Mouse (Mus musculus) MEL (cell line): ENCODE measurements around the gene Adcy4. TPM values are rescaled to one million over a fixed set of nuclear protein-coding genes. Genes with fewer than 3 reads are reported as not detected.

ENCODE experiments used
- DNase-seq: peaks from one replicate; pipeline ENCODE4 v3.0.0; 2011; ENCODE audit warnings: low read depth, low spot score
- H3K27ac ChIP-seq: 2 replicates; pipeline ENCODE4 v1.5.1; 2012; ENCODE audit warnings: low read depth, mild to moderate bottlenecking, control low read depth, low read length, moderate library complexity; ENCODE audit not compliant: control insufficient read depth
- H3K27me3 ChIP-seq, 2 experiments: fragments of 150-350 bp in 1 of 2; sonication (generic) in 1 of 2; 2 replicates each; pipeline ENCODE4 v1.6.1; 2012; ENCODE audit warnings: low read length in 2 of 2, mild to moderate bottlenecking in 2 of 2, improper control_type of control experiment in 1 of 2, moderate library complexity in 1 of 2; ENCODE audit not compliant: insufficient read depth in 2 of 2, control insufficient read depth in 1 of 2
- H3K36me3 ChIP-seq, 2 experiments: 2 replicates each; pipeline ENCODE4 v1.6.1; 2012 to 2014; ENCODE audit warnings: low read length in 2 of 2, improper control_type of control experiment in 1 of 2, inconsistent platforms in 1 of 2, mild to moderate bottlenecking in 1 of 2; ENCODE audit not compliant: insufficient read depth in 2 of 2, control insufficient read depth in 1 of 2
- H3K4me1 ChIP-seq, 2 experiments: fragments of 150-350 bp in 1 of 2; sonication (generic) in 1 of 2; 2 replicates each; pipeline ENCODE4 v1.6.1; 2012; ENCODE audit warnings: low read length in 2 of 2, improper control_type of control experiment in 1 of 2, mild to moderate bottlenecking in 1 of 2; ENCODE audit not compliant: insufficient read depth in 2 of 2, control insufficient read depth in 1 of 2
- H3K4me3 ChIP-seq, 2 experiments: fragments of 150-350 bp in 1 of 2; sonication (generic) in 1 of 2; 2 replicates each; pipeline ENCODE4 v1.5.1; 2012; ENCODE audit warnings: low read depth in 2 of 2, low read length in 2 of 2, mild to moderate bottlenecking in 2 of 2, moderate library complexity in 2 of 2, control low read depth in 1 of 2, improper control_type of control experiment in 1 of 2; ENCODE audit not compliant: control insufficient read depth in 1 of 2, insufficient read depth in 1 of 2
- H3K79me2 ChIP-seq: 2 replicates; pipeline ENCODE4 v1.6.1; 2012; ENCODE audit warnings: mild to moderate bottlenecking, low read length, moderate library complexity; ENCODE audit not compliant: control insufficient read depth, poor library complexity, insufficient read depth
- H3K9ac ChIP-seq: 2 replicates; pipeline ENCODE4 v1.6.1; 2012; ENCODE audit warnings: low read depth, mild to moderate bottlenecking, control low read depth, low read length, moderate library complexity; ENCODE audit not compliant: control insufficient read depth, poor library complexity, severe bottlenecking
- H3K9me3 ChIP-seq: fragments of 150-350 bp; sonication (generic); replicated peaks from 2 replicates; pipeline ENCODE4 v1.6.1; 2012; ENCODE audit warnings: mild to moderate bottlenecking, low read length, improper control_type of control experiment, moderate library complexity; ENCODE audit not compliant: insufficient read depth
- BHLHE40 ChIP-seq: IDR thresholded peaks from 2 replicates; pipeline ENCODE4 v1.6.1; 2012; ENCODE audit warnings: low read depth, mild to moderate bottlenecking, inconsistent platforms, low read length, improper control_type of control experiment, borderline replicate concordance
- CTCF ChIP-seq, 3 experiments: IDR thresholded peaks in 2 of 3; conservative IDR thresholded peaks in 1 of 3; 2 replicates each; pipeline ENCODE4 v1.5.1; 2011 to 2012; ENCODE audit warnings: low read length in 3 of 3, low read depth in 2 of 3, mild to moderate bottlenecking in 2 of 3, improper control_type of control experiment in 1 of 3, inconsistent platforms in 1 of 3, mixed read lengths in 1 of 3, moderate library complexity in 1 of 3; ENCODE audit not compliant: control insufficient read depth in 1 of 3, insufficient read depth in 1 of 3, poor library complexity in 1 of 3, severe bottlenecking in 1 of 3
- E2F4 ChIP-seq: IDR thresholded peaks from 2 replicates; pipeline ENCODE4 v1.6.1; 2011; ENCODE audit warnings: low read depth, low read length, improper control_type of control experiment, borderline replicate concordance
- EP300 ChIP-seq, 2 experiments: IDR thresholded peaks; 2 replicates each; pipeline ENCODE4 v1.6.1; 2011; ENCODE audit warnings: improper control_type of control experiment in 2 of 2, low read length in 2 of 2, low read depth in 1 of 2, mild to moderate bottlenecking in 1 of 2
- GATA1 ChIP-seq: IDR thresholded peaks from 2 replicates; pipeline ENCODE4 v1.6.1; 2011; ENCODE audit warnings: low read depth, low read length, improper control_type of control experiment
- JUND ChIP-seq: IDR thresholded peaks from 2 replicates; pipeline ENCODE4 v1.6.1; 2011; ENCODE audit warnings: low read depth, mild to moderate bottlenecking, improper control_type of control experiment, low read length
- KAT2A ChIP-seq: conservative IDR thresholded peaks from 2 replicates; pipeline ENCODE4 v1.6.1; 2012; ENCODE audit warnings: low read depth, low read length, improper control_type of control experiment, inconsistent platforms
- MAFK ChIP-seq: IDR thresholded peaks from 2 replicates; pipeline ENCODE4 v1.6.1; 2011; ENCODE audit warnings: low read depth, mild to moderate bottlenecking, low read length, improper control_type of control experiment, borderline replicate concordance
- MAX ChIP-seq: IDR thresholded peaks from 2 replicates; pipeline ENCODE4 v1.6.1; 2011; ENCODE audit warnings: low read length, improper control_type of control experiment
- MAZ ChIP-seq: IDR thresholded peaks from 2 replicates; pipeline ENCODE4 v1.6.1; 2012; ENCODE audit warnings: low read depth, mild to moderate bottlenecking, inconsistent platforms, low read length, improper control_type of control experiment
- NRF1 ChIP-seq: IDR thresholded peaks from 2 replicates; pipeline ENCODE4 v1.6.1; 2014; ENCODE audit warnings: low read depth, mild to moderate bottlenecking, inconsistent platforms, low read length, improper control_type of control experiment, moderate library complexity; ENCODE audit not compliant: poor library complexity, insufficient read depth, severe bottlenecking
- POLR2AphosphoS2 ChIP-seq: IDR thresholded peaks from 2 replicates; pipeline ENCODE4 v1.6.1; 2011; ENCODE audit warnings: low read length, improper control_type of control experiment
- SMC3 ChIP-seq: IDR thresholded peaks from 2 replicates; pipeline ENCODE4 v1.6.1; 2011; ENCODE audit warnings: low read depth, low read length, improper control_type of control experiment
- TAL1 ChIP-seq: IDR thresholded peaks from 2 replicates; pipeline ENCODE4 v1.6.1; 2012; ENCODE audit warnings: mild to moderate bottlenecking, inconsistent platforms, low read length, moderate library complexity, mixed read lengths
- TBP ChIP-seq: IDR thresholded peaks from 2 replicates; pipeline ENCODE4 v1.8.0; 2011; ENCODE audit warnings: low read depth, low read length, improper control_type of control experiment
- UBTF ChIP-seq: IDR thresholded peaks from 2 replicates; pipeline ENCODE4 v1.6.1; 2012; ENCODE audit warnings: low read depth, mild to moderate bottlenecking, inconsistent platforms, low read length, improper control_type of control experiment, moderate library complexity, borderline replicate concordance; ENCODE audit not compliant: insufficient read depth
- USF1 ChIP-seq: IDR thresholded peaks from 2 replicates; pipeline ENCODE4 v1.6.1; 2014; ENCODE audit warnings: low read depth, mild to moderate bottlenecking, inconsistent platforms, low read length, improper control_type of control experiment, moderate library complexity
- ZC3H11A ChIP-seq: IDR thresholded peaks from 2 replicates; pipeline ENCODE4 v1.6.1; 2012; ENCODE audit warnings: low read depth, mild to moderate bottlenecking, inconsistent platforms, low read length, improper control_type of control experiment
- ZKSCAN1 ChIP-seq: IDR thresholded peaks from 2 replicates; pipeline ENCODE4 v1.6.1; 2012; ENCODE audit warnings: low read depth, mild to moderate bottlenecking, inconsistent platforms, low read length, improper control_type of control experiment, moderate library complexity
- ZNF384 ChIP-seq: IDR thresholded peaks from 2 replicates; pipeline ENCODE4 v1.6.1; 2012; ENCODE audit warnings: low read depth, mild to moderate bottlenecking, inconsistent platforms, low read length, improper control_type of control experiment
- polyA plus RNA-seq, 2 experiments: library from polyadenylated mRNA; stranded (reverse) in 1 of 2; unstranded in 1 of 2; fragments of >175 nt in 1 of 2; fragments of >200 nt in 1 of 2; gene quantifications; 2 replicates each; pipeline versions ENCODE4 v1.2.1 to v1.2.4; 2012; ENCODE audit warnings: low replicate concordance in 2 of 2, low read depth in 1 of 2; ENCODE audit not compliant: insufficient read length in 2 of 2, insufficient read depth in 1 of 2, missing spikeins in 1 of 2
- total RNA-seq: library from RNA; depleted of rRNA; stranded (reverse); fragments of 300-350 nt; gene quantifications from 2 replicates; pipeline ENCODE4 v1.2.3, GENCODE M21; 2012

The Adcy4 gene
- total and polyA plus RNA-seq, 3 experiments, result 0.19 to 0.35 TPM; not detected in 1

DNA sequence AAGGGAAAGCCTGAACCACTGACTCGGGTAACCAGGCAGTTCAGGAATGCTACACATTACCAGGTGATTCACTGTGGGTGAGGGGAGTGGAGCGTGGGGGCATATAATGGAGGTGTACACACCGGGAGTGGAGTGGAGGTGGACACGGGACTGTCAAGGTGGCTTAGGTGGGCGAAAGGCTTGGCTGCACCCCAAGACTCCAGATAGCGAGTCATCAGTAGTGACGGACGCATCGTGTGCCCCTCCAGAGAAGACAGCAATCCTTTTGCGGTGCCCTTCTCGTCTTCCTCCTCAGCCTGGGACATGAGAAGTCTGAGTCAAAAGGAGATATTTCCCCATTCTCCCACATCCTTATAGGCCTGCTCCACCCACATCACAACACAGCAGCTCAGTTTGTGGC, 6.1 kb downstream of the Adcy4 start:
- TF ChIP-seq GATA1 (no peak), E2F4 (no peak), BHLHE40 (no peak), POLR2AphosphoS2 (no peak), MAFK (no peak), ZNF384 (no peak)
- no peaks in the 10 kb centered on the region for H3K79me2 ChIP-seq
- no peak overlapping the region for H3K4me3 ChIP-seq
- no peaks in the 10 kb centered on the region for H3K27me3 ChIP-seq
- no peak overlapping the region for H3K9ac ChIP-seq
- H3K9me3 ChIP-seq, result no peaks in the 10 kb centered on the region
- H3K4me1 ChIP-seq, result peaks cover 5 to 16% of the 10 kb centered on the region in 2 experiments; a peak in 3 of 4 replicates
- peaks cover 0 to 7% of the 10 kb centered on the region in 2 experiments; a peak in 2 of 4 replicates for H3K36me3 ChIP-seq
- H3K27ac ChIP-seq, result no peak overlapping the region
- DNase-seq, result no peak

DNA sequence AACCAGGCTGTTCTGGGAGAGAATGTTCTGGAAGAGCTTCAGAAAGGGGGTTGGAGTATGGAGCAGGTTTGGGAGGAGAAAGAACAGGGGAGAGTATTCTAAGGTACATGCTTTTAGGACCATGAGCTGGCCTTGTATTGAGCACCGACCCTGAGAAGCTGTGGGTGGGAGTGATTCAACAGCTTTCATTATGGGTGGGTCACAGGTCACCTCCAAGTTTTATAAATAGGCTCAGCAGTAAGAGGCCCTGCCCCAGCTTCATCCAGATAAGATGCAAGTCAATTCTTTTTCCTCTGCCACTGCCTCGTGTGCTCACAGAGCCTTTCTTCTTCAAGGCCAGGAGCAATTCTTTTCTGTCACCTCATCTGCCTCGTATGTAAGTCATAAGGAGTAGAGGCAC, 6.7 kb downstream of the Adcy4 start:
- Histone ChIP-seq H3K4me1 (peaks cover 5 to 16% of the 10 kb centered on the region in 2 experiments; a peak in 3 of 4 replicates), H3K9me3 (no peaks in the 10 kb centered on the region), H3K79me2 (no peaks in the 10 kb centered on the region), H3K27me3 (no peaks in the 10 kb centered on the region), H3K4me3 (no peak overlapping the region), H3K36me3 (peaks cover 0 to 7% of the 10 kb centered on the region in 2 experiments; a peak in 2 of 4 replicates), H3K27ac (no peak overlapping the region), H3K9ac (no peak overlapping the region)
- no peak for DNase-seq
- no peak for TF ChIP-seq TAL1
- no peak for TF ChIP-seq SMC3
- TF ChIP-seq JUND, result no peak
- TF ChIP-seq USF1, result no peak
- no peak for TF ChIP-seq GATA1
- TF ChIP-seq TBP, result no peak
- no peak for TF ChIP-seq MAFK
- TF ChIP-seq ZC3H11A, result no peak
- no peak for TF ChIP-seq POLR2AphosphoS2
- TF ChIP-seq MAX, result no peak
- TF ChIP-seq ZKSCAN1, result no peak
- TF ChIP-seq UBTF, result no peak
- no peak for TF ChIP-seq KAT2A
- no peak for TF ChIP-seq EP300 (IDR thresholded peaks at IDR 0.05; ENCODE audit: low read depth in 1 of 2, low read length in 2 of 2)
- TF ChIP-seq NRF1, result no peak
- TF ChIP-seq MAZ, result no peak
- no peak for TF ChIP-seq CTCF (IDR thresholded peaks at IDR 0.05 in 2 of 3, conservative IDR thresholded peaks at IDR 0.05 in 1 of 3; ENCODE audit: control insufficient read depth in 1 of 3, insufficient read depth in 1 of 3, low read depth in 2 of 3, low read length in 3 of 3, poor library complexity in 1 of 3, severe bottlenecking in 1 of 3)
